Mouse (Mus musculus) bone marrow macrophage, adult 2 months (primary cell): Measurements from ENCODE around the gene Rcan1.

Source experiments
- CTCF ChIP-seq: IDR thresholded peaks from 2 replicates; pipeline ENCODE4 v1.5.1; 2012; ENCODE audit warnings: low read depth, mild to moderate bottlenecking, low read length, moderate library complexity
- POLR2A ChIP-seq: IDR thresholded peaks from 2 replicates; pipeline ENCODE4 v1.6.1; 2012; ENCODE audit warnings: mild to moderate bottlenecking, low read depth, low read length, borderline replicate concordance

GRCm38 (mm10) chr16:92449080-92449479 lies 21.6 kb downstream of the Rcan1 start:
- TF ChIP-seq CTCF = no peak
- no peak for TF ChIP-seq POLR2A
